Mouse (Mus musculus) G1E (cell line): ENCODE data around the gene Cytip.

Experiments
- CTCF ChIP-seq: IDR thresholded peaks from 2 replicates; pipeline ENCODE4 v1.5.1; 2012; ENCODE audit warnings: low read depth, low read length, inconsistent platforms, mixed read lengths
- GATA1 ChIP-seq: IDR thresholded peaks from 2 replicates; pipeline ENCODE4 v1.6.1; 2012; ENCODE audit warnings: borderline replicate concordance, low read length, inconsistent platforms, mixed read lengths
- GATA2 ChIP-seq: IDR thresholded peaks from 2 replicates; pipeline ENCODE4 v1.6.1; 2012; ENCODE audit warnings: low read depth, low read length, inconsistent platforms, borderline replicate concordance
- POLR2AphosphoS5 ChIP-seq: IDR thresholded peaks from 2 replicates; pipeline ENCODE4 v1.6.1; 2012; ENCODE audit warnings: low read depth, low read length, inconsistent platforms; ENCODE audit not compliant: insufficient replicate concordance
- TAL1 ChIP-seq: conservative IDR thresholded peaks from 2 replicates; pipeline ENCODE4 v1.6.1; 2012; ENCODE audit warnings: low read depth, low read length, inconsistent platforms, mixed read lengths

GRCm38 (mm10) chr2:58129903-58130302, 65.4 kb downstream of the Cytip start:
- TF ChIP-seq CTCF (no peak), GATA1 (no peak), GATA2 (no peak), TAL1 (no peak), POLR2AphosphoS5 (no peak)
